Mouse (Mus musculus): ENCODE data around the gene Anks1b. TPM values are rescaled to one million over a fixed set of nuclear protein-coding genes. Genes with fewer than 3 reads are reported as not detected.

The Anks1b gene
- total RNA-seq, 2 experiments from 2014 or later: 454 to 510 TPM

GRCm38 (mm10) chr10:90329781-90330180 lies 456.5 kb downstream of the Anks1b start:
- intact Hi-C loops (cut with DNase I): no loop called here
- DNase-seq (ENCODE audit: low spot score in 2 of 2): peak in 1 of 2 experiments; percentile 53

- peak; percentile 13 to 71 for DNase-seq (ENCODE audit: low spot score in 2 of 2)
- intact Hi-C loops (cut with DNase I): loop anchor here (10.0 kb wide), 1 partner anchor 229 kb away; no protein-coding TSS in a partner anchor
Measured at GRCm38 (mm10) chr10:90345394-90345793, 472.1 kb downstream of the Anks1b start.

GRCm38 (mm10) chr10:90356258-90356657 lies 482.9 kb downstream of the Anks1b start:
- intact Hi-C loops (cut with DNase I): no loop called here

GRCm38 (mm10) chr10:90357169-90357907 lies 484.0 kb downstream of the Anks1b start:
- DNase-seq (ENCODE audit: low spot score in 2 of 2): no peak
- intact Hi-C loops (cut with DNase I): no loop called here

More at GRCm38 (mm10) chr10:90356258-90356657, 482.9 kb downstream of the Anks1b start:
- DNase-seq (ENCODE audit: low spot score in 2 of 2): no peak

GRCm38 (mm10) chr10:90369015-90369414 lies 495.7 kb downstream of the Anks1b start:
- intact Hi-C loops (cut with DNase I): no loop called here
- DNase-seq (ENCODE audit: low spot score in 2 of 2): no peak

- intact Hi-C loops (cut with DNase I): loop anchor here (5.0 kb wide), 1 partner anchor 218 kb away; no protein-coding TSS in a partner anchor
- no peak for DNase-seq (ENCODE audit: low spot score in 2 of 2)
Measured at GRCm38 (mm10) chr10:90370751-90371150, 497.4 kb downstream of the Anks1b start.

- intact Hi-C loops (cut with DNase I): loop anchor here (5.0 kb wide), 1 partner anchor 221 kb away; no protein-coding TSS in a partner anchor
- DNase-seq (ENCODE audit: low spot score in 2 of 2): peak in 1 of 2 experiments; percentile 47
Measured at GRCm38 (mm10) chr10:90373469-90373868, 500.2 kb downstream of the Anks1b start.

- intact Hi-C loops (cut with DNase I): no loop called here
- no peak for DNase-seq (ENCODE audit: low spot score in 2 of 2)
Measured at GRCm38 (mm10) chr10:90376605-90377004, 503.3 kb downstream of the Anks1b start.

GRCm38 (mm10) chr10:90380062-90380461 lies 506.8 kb downstream of the Anks1b start:
- intact Hi-C loops (cut with DNase I): no loop called here
- no peak for DNase-seq (ENCODE audit: low spot score in 2 of 2)

GRCm38 (mm10) chr10:90380704-90381339 lies 507.5 kb downstream of the Anks1b start:
- peak in 1 of 2 experiments; percentile 42 for DNase-seq (ENCODE audit: low spot score in 2 of 2)
- intact Hi-C loops (cut with DNase I): no loop called here

GRCm38 (mm10) chr10:90400382-90400781 lies 527.1 kb downstream of the Anks1b start:
- no peak for DNase-seq (ENCODE audit: low spot score in 2 of 2)
- intact Hi-C loops (cut with DNase I): no loop called here

GRCm38 (mm10) chr10:90408484-90408883 lies 535.2 kb downstream of the Anks1b start:
- peak in 1 of 2 experiments; percentile 54 for DNase-seq (ENCODE audit: low spot score in 2 of 2)
- intact Hi-C loops (cut with DNase I): no loop called here

GRCm38 (mm10) chr10:90431527-90431926 lies 558.2 kb downstream of the Anks1b start:
- no peak for DNase-seq (ENCODE audit: low spot score in 2 of 2)
- intact Hi-C loops (cut with DNase I): loop anchor here (5.0 kb wide), 3 partner anchors 151 to 261 kb away; no protein-coding TSS in a partner anchor

- intact Hi-C loops (cut with DNase I): loop anchor here (5.0 kb wide), 3 partner anchors 150 to 260 kb away; no protein-coding TSS in a partner anchor
- peak; percentile 30 to 88 for DNase-seq (ENCODE audit: low spot score in 2 of 2)
Measured at GRCm38 (mm10) chr10:90431974-90432373, 558.7 kb downstream of the Anks1b start.

- intact Hi-C loops (cut with DNase I): loop anchor here (5.0 kb wide), 3 partner anchors 150 to 260 kb away; no protein-coding TSS in a partner anchor
- DNase-seq (ENCODE audit: low spot score in 2 of 2): peak in 1 of 2 experiments; percentile 27
Measured at GRCm38 (mm10) chr10:90432479-90432878, 559.2 kb downstream of the Anks1b start.

- DNase-seq (ENCODE audit: low spot score in 2 of 2): no peak
- intact Hi-C loops (cut with DNase I): no loop called here
Measured at GRCm38 (mm10) chr10:90441036-90441435, 567.7 kb downstream of the Anks1b start.

GRCm38 (mm10) chr10:90441656-90442055 lies 568.3 kb downstream of the Anks1b start:
- DNase-seq (ENCODE audit: low spot score in 2 of 2): no peak
- intact Hi-C loops (cut with DNase I): no loop called here

GRCm38 (mm10) chr10:90464906-90465305 lies 591.6 kb downstream of the Anks1b start:
- no peak for DNase-seq (ENCODE audit: low spot score in 2 of 2)
- intact Hi-C loops (cut with DNase I): no loop called here

GRCm38 (mm10) chr10:90465426-90465825 lies 592.1 kb downstream of the Anks1b start:
- intact Hi-C loops (cut with DNase I): no loop called here
- DNase-seq (ENCODE audit: low spot score in 2 of 2): no peak

GRCm38 (mm10) chr10:90467546-90467945 lies 594.2 kb downstream of the Anks1b start:
- DNase-seq (ENCODE audit: low spot score in 2 of 2): no peak
- intact Hi-C loops (cut with DNase I): no loop called here
